Mouse (Mus musculus) heart, adult 2 months (tissue): ENCODE results near the gene Trim62. TPM values are rescaled to one million over a fixed set of nuclear protein-coding genes. Genes with fewer than 3 reads are reported as not detected.
A peak's percentile ranks its signal among the peaks of the same experiment; 100 is the strongest.

Experiments used
- DNase-seq, 2 experiments: peaks; one replicate each; pipeline ENCODE4 v3.0.0; 2021
- H3K27ac ChIP-seq: fragments of 200-600 bp; 2 replicates; pipeline ENCODE4 v1.8.1; 2022
- H3K27me3 ChIP-seq: fragments of 200-500 bp; 2 replicates; pipeline ENCODE4 v1.6.1; 2012; ENCODE audit warnings: mild to moderate bottlenecking, low read length, inconsistent platforms, mixed read lengths; ENCODE audit not compliant: control insufficient read depth, insufficient read depth
- H3K36me3 ChIP-seq: fragments of 200-500 bp; 2 replicates; pipeline ENCODE4 v1.6.1; 2012; ENCODE audit warnings: low read length, inconsistent platforms; ENCODE audit not compliant: control insufficient read depth, insufficient read depth
- H3K4me1 ChIP-seq: fragments of 200-500 bp; 2 replicates; pipeline ENCODE4 v1.6.1; 2011; ENCODE audit warnings: low read length; ENCODE audit not compliant: control insufficient read depth, insufficient read depth
- H3K4me3 ChIP-seq: fragments of 200-600 bp; 2 replicates; pipeline ENCODE4 v1.8.1; 2022
- H3K79me2 ChIP-seq: fragments of 200-500 bp; replicated peaks from 2 replicates; pipeline ENCODE4 v1.6.1; 2012; ENCODE audit warnings: mild to moderate bottlenecking, inconsistent platforms, low read length, moderate library complexity, mixed read lengths; ENCODE audit not compliant: control insufficient read depth, insufficient read depth
- H3K9ac ChIP-seq: fragments of 200-500 bp; 2 replicates; pipeline ENCODE4 v1.6.1; 2012; ENCODE audit warnings: low read depth, mild to moderate bottlenecking, control low read depth, inconsistent platforms, low read length, mixed read lengths
- CTCF ChIP-seq: fragments of 200-600 bp; IDR thresholded peaks from 2 replicates; pipeline ENCODE4 v1.8.1; 2022; ENCODE audit warnings: antibody characterized with exemption, mild to moderate bottlenecking, moderate library complexity
- EP300 ChIP-seq: fragments of 200-500 bp; IDR thresholded peaks from 2 replicates; pipeline ENCODE4 v1.6.1; 2011; ENCODE audit warnings: low read depth, low read length, control low read depth; ENCODE audit not compliant: insufficient read depth
- POLR2A ChIP-seq: fragments of 200-500 bp; IDR thresholded peaks from 2 replicates; pipeline ENCODE4 v1.6.1; 2011; ENCODE audit warnings: mild to moderate bottlenecking, low read depth, low read length, control low read depth; ENCODE audit not compliant: insufficient read depth
- WGBS: fragments of 180-500 bp; shearing (Covaris S2); methylation state at CpG from one replicate; pipeline ENCODE4 v1.1.7; 2018; 5-methylcytosine and 5-hydroxymethylcytosine counted together
- intact Hi-C: fragments of 180-260 bp; cut with DNase I; formaldehyde crosslinking; loops from one replicate; pipeline ENCODE4 v1.15.1; 2025
- polyA plus RNA-seq: library from polyadenylated mRNA; depleted of rRNA; stranded (reverse); fragments of >200 nt; gene quantifications from 2 replicates; pipeline ENCODE4 v1.2.3, GENCODE M21; 2012
- total RNA-seq, 2 experiments: library from RNA; stranded (reverse); gene quantifications; 2 replicates each; pipeline ENCODE4 v1.2.3; 2021

The Trim62 gene
- total and polyA plus RNA-seq, 3 experiments, result 1.2 to 1.5 (median 1.2) TPM

- no peak overlapping the region for H3K27ac ChIP-seq
- 66% methylated on average over 7 of the region's 7 CpGs for WGBS
- no peak overlapping the region for H3K4me3 ChIP-seq
- H3K9ac ChIP-seq, result no peak overlapping the region
- no peaks in the 10 kb centered on the region for H3K36me3 ChIP-seq
- no peaks in the 10 kb centered on the region for H3K79me2 ChIP-seq
- no peaks in the 10 kb centered on the region for H3K4me1 ChIP-seq
- no peak for TF ChIP-seq CTCF
- no peak for TF ChIP-seq POLR2A
- TF ChIP-seq EP300, result no peak
- no peak for DNase-seq
- intact Hi-C loops, result no loop called here
- no peaks in the 10 kb centered on the region for H3K27me3 ChIP-seq
Measured at GRCm38 (mm10) chr4:128932783-128933182, 49.4 kb downstream of the Trim62 start.

DNA sequence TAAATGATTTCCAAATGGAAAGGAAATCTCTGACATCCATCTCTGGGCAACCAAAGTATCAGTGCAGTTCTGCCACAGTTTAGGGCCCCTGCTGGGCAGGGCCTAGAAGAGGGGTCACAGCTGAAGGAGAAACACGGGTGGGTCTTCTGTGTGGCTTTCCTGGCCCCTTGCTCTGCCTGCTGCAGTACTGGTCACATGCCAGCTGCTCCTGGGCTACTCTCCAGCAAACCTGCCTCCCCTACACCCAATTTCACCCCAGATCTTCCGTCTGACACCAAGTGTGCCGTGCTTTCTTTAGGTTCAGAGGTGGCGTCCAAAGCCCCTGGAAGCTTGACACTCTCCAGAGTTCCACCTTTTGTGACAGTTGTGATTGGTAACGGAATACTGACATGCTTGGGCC is 52.2 kb downstream of the Trim62 start:
- no peaks in the 10 kb centered on the region for H3K79me2 ChIP-seq
- no peaks in the 10 kb centered on the region for H3K27me3 ChIP-seq
- no peak overlapping the region for H3K9ac ChIP-seq
- WGBS, result 63% methylated on average over 5 of the region's 5 CpGs
- H3K4me3 ChIP-seq, result no peak overlapping the region
- TF ChIP-seq CTCF (no peak), EP300 (no peak), POLR2A (no peak)
- H3K4me1 ChIP-seq, result no peaks in the 10 kb centered on the region
- intact Hi-C loops, result no loop called here
- no peaks in the 10 kb centered on the region for H3K36me3 ChIP-seq
- no peak overlapping the region for H3K27ac ChIP-seq
- no peak for DNase-seq

DNA sequence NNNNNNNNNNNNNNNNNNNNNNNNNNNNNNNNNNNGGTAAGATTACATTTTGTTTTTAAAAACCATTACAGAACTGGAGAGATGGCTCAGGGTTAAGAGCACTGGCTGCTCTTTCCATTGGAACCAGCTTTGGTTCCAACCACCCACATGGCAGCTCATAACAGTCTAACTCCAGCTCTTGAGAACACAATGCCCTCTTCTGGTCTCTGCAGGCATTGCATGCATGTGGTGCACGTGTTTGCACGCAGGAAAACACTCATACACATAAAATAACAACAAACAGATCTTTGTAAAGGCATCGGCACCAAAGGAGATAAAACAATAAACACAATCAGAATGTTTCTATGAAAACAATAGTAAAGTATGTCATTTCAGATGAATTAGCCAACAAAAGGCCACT is 59.0 kb downstream of the Trim62 start:
- H3K27ac ChIP-seq, result no peak overlapping the region
- intact Hi-C loops, result no loop called here
- WGBS, result 58% methylated on average over 3 of the region's 3 CpGs
- DNase-seq, result no peak
- no peaks in the 10 kb centered on the region; the same call in 1 of the 2 replicates for H3K4me1 ChIP-seq
- no peak overlapping the region for H3K4me3 ChIP-seq
- no peaks in the 10 kb centered on the region for H3K79me2 ChIP-seq
- no peaks in the 10 kb centered on the region for H3K36me3 ChIP-seq
- peak; percentile 39 for TF ChIP-seq CTCF
- no peak for TF ChIP-seq EP300
- TF ChIP-seq POLR2A, result no peak
- no peaks in the 10 kb centered on the region for H3K27me3 ChIP-seq
- no peak overlapping the region for H3K9ac ChIP-seq

- Histone ChIP-seq H3K4me1 (no peaks in the 10 kb centered on the region; the same call in none of the 2 replicates), H3K27me3 (no peaks in the 10 kb centered on the region), H3K4me3 (no peak overlapping the region), H3K27ac (no peak overlapping the region), H3K9ac (no peak overlapping the region), H3K79me2 (no peaks in the 10 kb centered on the region), H3K36me3 (no peaks in the 10 kb centered on the region)
- TF ChIP-seq POLR2A (no peak), EP300 (no peak), CTCF (no peak)
- 88% methylated on average over 9 of the region's 9 CpGs for WGBS
- no peak for DNase-seq
- intact Hi-C loops, result no loop called here
Measured at GRCm38 (mm10) chr4:128946736-128947135, 63.4 kb downstream of the Trim62 start.

- Histone ChIP-seq H3K4me1 (no peaks in the 10 kb centered on the region; the same call in none of the 2 replicates), H3K4me3 (no peak overlapping the region), H3K36me3 (no peaks in the 10 kb centered on the region), H3K79me2 (no peaks in the 10 kb centered on the region), H3K27ac (no peak overlapping the region), H3K9ac (no peak overlapping the region), H3K27me3 (no peaks in the 10 kb centered on the region)
- 22% methylated on average over 18 of the region's 18 CpGs for WGBS
- TF ChIP-seq CTCF, result no peak
- TF ChIP-seq POLR2A, result no peak
- TF ChIP-seq EP300, result no peak
- DNase-seq, result no peak
- intact Hi-C loops, result no loop called here
Measured at GRCm38 (mm10) chr4:128947326-128947933, 64.0 kb downstream of the Trim62 start.

DNA sequence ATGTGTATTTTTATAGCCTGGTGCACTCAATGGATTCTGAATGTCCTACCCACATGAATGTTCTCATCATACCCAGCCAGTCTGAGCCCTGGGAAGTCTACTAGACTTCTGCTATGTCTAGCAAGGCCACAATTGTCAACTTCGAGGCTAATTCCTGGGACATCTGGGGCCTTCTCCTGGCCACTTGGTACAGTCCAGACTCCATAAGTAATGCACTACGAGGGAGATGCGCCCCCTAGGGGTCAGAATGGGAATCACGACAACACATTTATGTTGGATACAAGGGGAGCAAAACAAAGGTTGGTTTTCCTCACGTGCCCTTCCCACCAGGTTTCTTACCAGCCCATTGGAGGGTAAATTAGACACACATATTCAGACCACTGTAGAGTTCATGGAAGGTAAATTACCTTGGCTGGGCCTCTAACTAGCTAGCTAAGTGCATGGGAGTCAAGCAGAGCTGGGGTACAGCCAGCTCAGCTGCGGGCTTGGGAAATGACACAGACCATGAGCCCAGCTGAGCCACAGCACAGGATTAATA is 64.8 kb downstream of the Trim62 start:
- intact Hi-C loops, result no loop called here
- no peaks in the 10 kb centered on the region for H3K79me2 ChIP-seq
- H3K27ac ChIP-seq, result no peak overlapping the region
- DNase-seq, result peak in 1 of 2 experiments; percentile 28
- no peaks in the 10 kb centered on the region for H3K36me3 ChIP-seq
- 29% methylated on average over 6 of the region's 6 CpGs for WGBS
- no peak overlapping the region for H3K4me3 ChIP-seq
- H3K9ac ChIP-seq, result no peak overlapping the region
- TF ChIP-seq POLR2A, result no peak
- no peak for TF ChIP-seq EP300
- TF ChIP-seq CTCF, result peak; percentile 70
- H3K4me1 ChIP-seq, result no peaks in the 10 kb centered on the region; the same call in none of the 2 replicates
- no peaks in the 10 kb centered on the region for H3K27me3 ChIP-seq
